ENCODE assay signal across 8 mouse cellular contexts in genomic region chrX:159963273-159963672, GRCm38 (mm10). TPM values are rescaled to one million over a fixed set of nuclear protein-coding genes. Genes with fewer than 3 reads are reported as not detected.
DNase-seq lines count a peak whose midpoint lies in the region; ATAC-seq and TF ChIP-seq lines count a peak whose summit lies in the region.

No protein-coding gene starts in this region.

- peak; percentile 39 for DNase-seq in heart, postnatal 0 days (ENCODE audit: low spot score)
- no peak for DNase-seq in heart, embryonic 10.5 days (ENCODE audit: low spot score)
- DNase-seq in adrenal gland, adult 8-10 months = peak; percentile 17
- peak; percentile 42 for DNase-seq in embryo, embryonic 9.5 days (ENCODE audit: extremely low spot score)
- DNase-seq in left cerebral cortex, adult 18-20 months (ENCODE audit: low spot score in 2 of 2) = peak; percentile 56 to 65
- peak; percentile 89 for DNase-seq in midbrain, embryonic 14.5 days
- DNase-seq in splenic B cell, adult 2 months (ENCODE audit: low read depth, low spot score) = peak; percentile 70

- H3K4me2 ChIP-seq in heart, postnatal 0 days (ENCODE audit: low read depth, low read length) = no peak overlapping the region
- H3K4me2 ChIP-seq in hindbrain, embryonic 15.5 days = no peak overlapping the region
- H3K4me2 ChIP-seq in midbrain, embryonic 14.5 days (ENCODE audit: low read length) = no peak overlapping the region

- H3K4me3 ChIP-seq in heart, postnatal 0 days (ENCODE audit: low read depth, low read length) = no peak overlapping the region
- no peak overlapping the region for H3K4me3 ChIP-seq in heart, embryonic 10.5 days
- no peak overlapping the region for H3K4me3 ChIP-seq in hindbrain, embryonic 15.5 days
- no peak overlapping the region for H3K4me3 ChIP-seq in midbrain, embryonic 14.5 days (replicated peaks; ENCODE audit: low read depth, low read length)

- H3K36me3 ChIP-seq in heart, postnatal 0 days (replicated peaks; ENCODE audit: control insufficient read depth, insufficient read depth, low read length) = peaks cover 20% of the 10 kb centered on the region; the same call in 1 of the 2 replicates
- H3K36me3 ChIP-seq in heart, embryonic 10.5 days = 0 out of 2 replicates have a peak, but pooled peaks cover 6% of the 10 kb centered on the region
- H3K36me3 ChIP-seq in hindbrain, embryonic 15.5 days = no peaks in the 10 kb centered on the region
- H3K36me3 ChIP-seq in midbrain, embryonic 14.5 days (ENCODE audit: control insufficient read depth, insufficient read depth, low read length) = 0 out of 2 replicates have a peak, but pooled peaks cover 2% of the 10 kb centered on the region
- H3K36me3 ChIP-seq in splenic B cell, adult 2 months (ENCODE audit: control insufficient read depth, insufficient read depth, low read length, poor library complexity, severe bottlenecking) = peaks cover 4% of the 10 kb centered on the region; the same call in 1 of the 2 replicates

- no peak overlapping the region for H3K9ac ChIP-seq in heart, postnatal 0 days (replicated peaks; ENCODE audit: low read depth, low read length)
- no peak overlapping the region for H3K9ac ChIP-seq in hindbrain, embryonic 15.5 days
- H3K9ac ChIP-seq in midbrain, embryonic 14.5 days (replicated peaks; ENCODE audit: low read length) = no peak overlapping the region

- H3K9me3 ChIP-seq in heart, postnatal 0 days (replicated peaks; ENCODE audit: control insufficient read depth, low read length) = no peaks in the 10 kb centered on the region
- H3K9me3 ChIP-seq in heart, embryonic 10.5 days = no peaks in the 10 kb centered on the region
- no peaks in the 10 kb centered on the region for H3K9me3 ChIP-seq in hindbrain, embryonic 15.5 days
- H3K9me3 ChIP-seq in midbrain, embryonic 14.5 days (ENCODE audit: control insufficient read depth, low read length) = no peaks in the 10 kb centered on the region

- no peaks in the 10 kb centered on the region for H3K4me1 ChIP-seq in heart, postnatal 0 days (ENCODE audit: control insufficient read depth, insufficient read depth)
- no peaks in the 10 kb centered on the region for H3K4me1 ChIP-seq in heart, embryonic 10.5 days
- H3K4me1 ChIP-seq in hindbrain, embryonic 15.5 days (replicated peaks) = no peaks in the 10 kb centered on the region
- H3K4me1 ChIP-seq in midbrain, embryonic 14.5 days (ENCODE audit: control insufficient read depth, insufficient read depth, low read length) = no peaks in the 10 kb centered on the region

- no peak for TF ChIP-seq EP300 in heart, postnatal 0 days (IDR thresholded peaks at IDR 0.05; ENCODE audit: low read depth)

- ATAC-seq in heart, postnatal 0 days (ENCODE audit: insufficient read depth, low read depth) = no peak
- peak; percentile 50; the same call in 1 of the 2 replicates for ATAC-seq in hindbrain, embryonic 15.5 days (ENCODE audit: low FRiP score, low read depth)
- peak; percentile 55; the same call in 1 of the 2 replicates for ATAC-seq in midbrain, embryonic 14.5 days (ENCODE audit: low FRiP score, low TSS enrichment)

- H3K27ac ChIP-seq in heart, postnatal 0 days (ENCODE audit: low read depth) = no peak overlapping the region
- no peak overlapping the region for H3K27ac ChIP-seq in heart, embryonic 10.5 days
- no peak overlapping the region for H3K27ac ChIP-seq in hindbrain, embryonic 15.5 days (replicated peaks)
- no peak overlapping the region for H3K27ac ChIP-seq in midbrain, embryonic 14.5 days (replicated peaks; ENCODE audit: low read depth, low read length)

- 32% methylated on average over 4 of the region's 4 CpGs for WGBS in heart, postnatal 0 days
- WGBS in heart, embryonic 10.5 days = 28% methylated on average over 4 of the region's 4 CpGs
- 26% methylated on average over 4 of the region's 4 CpGs for WGBS in hindbrain, embryonic 15.5 days
- 33% methylated on average over 4 of the region's 4 CpGs for WGBS in midbrain, embryonic 14.5 days

- no peaks in the 10 kb centered on the region for H3K27me3 ChIP-seq in heart, postnatal 0 days (ENCODE audit: control insufficient read depth, insufficient read depth, low read length)
- peaks cover 21% of the 10 kb centered on the region for H3K27me3 ChIP-seq in heart, embryonic 10.5 days (ENCODE audit: insufficient read depth, poor library complexity, severe bottlenecking)
- no peaks in the 10 kb centered on the region for H3K27me3 ChIP-seq in hindbrain, embryonic 15.5 days
- H3K27me3 ChIP-seq in midbrain, embryonic 14.5 days (ENCODE audit: control insufficient read depth, insufficient read depth, low read length) = no peaks in the 10 kb centered on the region
- H3K27me3 ChIP-seq in splenic B cell, adult 2 months (ENCODE audit: control insufficient read depth, insufficient read depth, low read length, poor library complexity, severe bottlenecking) = no peaks in the 10 kb centered on the region

- peak; percentile 55 for TF ChIP-seq CTCF in heart, postnatal 0 days (IDR thresholded peaks at IDR 0.05; ENCODE audit: low read depth)

RNA-seq across cellular contexts. Expression of gene Map3k15, which starts 25.0 kb away (rescaled TPM):
- total RNA-seq in heart, postnatal 0 days (2014; rRNA removed; ENCODE audit: low replicate concordance) = 0.04 and 0.81 TPM in 2 replicates
- 0.05 and 0.15 TPM in 2 replicates for polyA plus RNA-seq in heart, postnatal 0 days (2015; fragmentation: Nextera tagmentation; extraction: Ambion mirVana)
- polyA plus RNA-seq in heart, embryonic 10.5 days (2016; fragmentation: Nextera tagmentation; extraction: Ambion mirVana) = 0.35 and 0.36 TPM in 2 replicates
- 1 to 10 TPM in 3 of 4 experiments, under 1 TPM in 1; 0.96 to 2.2 (median 1.4) TPM for total RNA-seq in adrenal gland, adult 8-10 months (2022)
- polyA plus RNA-seq in hindbrain, embryonic 15.5 days (2015; fragmentation: Nextera tagmentation; extraction: Ambion mirVana) = 0.18 and 0.32 TPM in 2 replicates
- total RNA-seq in left cerebral cortex, adult 18-20 months (2021) = 1 to 10 TPM in 1 of 2 experiments, under 1 TPM in 1; 0.68 to 1.3 TPM
- polyA plus RNA-seq in midbrain, embryonic 14.5 days (2014; fragmentation: Nextera tagmentation; extraction: Ambion mirVana) = 0.28 and 0.31 TPM in 2 replicates
